Mouse (Mus musculus) hindbrain, embryonic 12.5 days (tissue): ENCODE measurements around the gene Phtf1. TPM values are rescaled to one million over a fixed set of nuclear protein-coding genes. Genes with fewer than 3 reads are reported as not detected.

ENCODE experiments used
- ATAC-seq: fragments of 200-750 bp; cut with Nextera tagmentation; 2 replicates; pipeline ENCODE4 v1.8.0; 2017; ENCODE audit warnings: moderate TSS enrichment; ENCODE audit not compliant: low FRiP score
- H3K27ac ChIP-seq: fragments of 300-500 bp; sonication (generic); 2 replicates; pipeline ENCODE4 v1.5.1; 2016; ENCODE audit warnings: mild to moderate bottlenecking
- H3K27me3 ChIP-seq: fragments of 300-500 bp; sonication (generic); 2 replicates; pipeline ENCODE4 v1.6.1; 2016; ENCODE audit warnings: mild to moderate bottlenecking
- H3K36me3 ChIP-seq: fragments of 300-500 bp; sonication (generic); 2 replicates; pipeline ENCODE4 v1.6.1; 2016; ENCODE audit warnings: mild to moderate bottlenecking
- H3K4me1 ChIP-seq: fragments of 300-500 bp; sonication (generic); 2 replicates; pipeline ENCODE4 v1.6.1; 2016
- H3K4me2 ChIP-seq: fragments of 300-500 bp; sonication (generic); replicated peaks from 2 replicates; pipeline ENCODE4 v1.6.1; 2016; ENCODE audit warnings: mild to moderate bottlenecking
- H3K4me3 ChIP-seq: fragments of 300-500 bp; sonication (generic); 2 replicates; pipeline ENCODE4 v1.5.1; 2016; ENCODE audit warnings: mild to moderate bottlenecking
- H3K9ac ChIP-seq: fragments of 300-500 bp; sonication (generic); 2 replicates; pipeline ENCODE4 v1.6.1; 2016; ENCODE audit warnings: mild to moderate bottlenecking, moderate library complexity
- H3K9me3 ChIP-seq: fragments of 300-500 bp; sonication (generic); replicated peaks from 2 replicates; pipeline ENCODE4 v1.6.1; 2016; ENCODE audit warnings: mild to moderate bottlenecking
- WGBS: fragments of 180-500 bp; shearing (Covaris S2); methylation state at CpG from one replicate; pipeline ENCODE4 v1.1.7; 2016; 5-methylcytosine and 5-hydroxymethylcytosine counted together
- polyA plus RNA-seq: library from polyadenylated mRNA; unstranded; fragments of >200 nt; fragmentation: Nextera tagmentation; extraction: Ambion mirVana; gene quantifications from 2 replicates; pipeline ENCODE4 v1.2.1, GENCODE M21; 2016

The Phtf1 gene
- polyA plus RNA-seq, 1 experiment from 2014 or later: 49.9 TPM

DNA sequence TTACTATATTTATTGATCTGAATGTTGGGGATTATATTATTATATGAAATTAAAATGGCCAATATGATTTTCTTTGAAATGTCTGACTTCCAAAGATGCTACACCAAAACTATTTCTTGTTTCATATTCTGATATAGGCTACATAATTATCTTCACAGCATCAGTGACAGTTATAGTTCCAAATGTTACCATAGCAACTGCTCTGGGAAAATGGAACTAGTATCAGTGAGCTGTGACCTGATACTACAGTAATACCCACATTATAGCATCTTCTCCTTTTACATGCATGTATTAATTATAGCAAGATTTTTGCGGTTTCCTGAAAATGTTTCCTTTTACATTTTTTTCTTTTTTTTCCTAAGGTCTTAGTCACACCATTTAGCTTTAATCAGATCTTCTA, 64.8 kb downstream of the Phtf1 start:
- Histone ChIP-seq H3K4me2 (no peak overlapping the region), H3K9me3 (no peaks in the 10 kb centered on the region), H3K9ac (no peak overlapping the region), H3K27me3 (no peaks in the 10 kb centered on the region), H3K4me3 (no peak overlapping the region), H3K36me3 (no peaks in the 10 kb centered on the region), H3K27ac (no peak overlapping the region), H3K4me1 (no peaks in the 10 kb centered on the region)
- ATAC-seq: no peak
- WGBS: 90% methylated on average over 1 of the region's 1 CpGs

DNA sequence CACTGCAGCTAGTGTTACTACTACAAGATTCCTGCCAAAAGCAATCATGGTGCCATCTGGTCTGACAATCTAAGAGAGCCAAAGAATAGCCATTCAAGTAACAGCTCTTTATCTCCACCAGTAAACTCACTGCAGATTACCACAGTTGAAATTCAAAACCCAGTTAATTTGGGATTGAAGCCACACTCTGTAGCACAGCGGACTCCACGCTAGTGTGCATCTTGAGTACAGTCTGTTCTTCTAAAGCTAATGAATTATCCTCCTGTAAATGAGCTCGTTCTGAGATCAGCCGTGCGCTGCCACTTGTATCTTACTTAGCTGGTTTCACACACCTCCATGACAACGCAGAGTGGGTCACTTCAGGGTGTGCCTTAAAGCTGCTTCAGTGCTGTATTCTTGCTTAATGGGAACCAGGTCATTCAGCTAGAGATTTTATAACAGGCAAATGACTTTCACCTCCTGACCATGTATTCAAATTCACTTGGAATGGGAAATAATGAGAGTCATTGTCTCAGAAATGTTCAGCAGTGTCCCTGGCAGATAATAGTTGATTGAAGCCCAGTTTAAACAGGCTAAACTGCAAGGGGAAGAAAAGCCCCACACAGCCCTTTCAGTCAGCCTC, 91.2 kb downstream of the Phtf1 start:
- no peak overlapping the region for H3K4me2 ChIP-seq
- peak; percentile 64; the same call in 1 of the 2 replicates for ATAC-seq
- H3K9me3 ChIP-seq: no peaks in the 10 kb centered on the region
- H3K27ac ChIP-seq: 0 out of 2 replicates have a peak overlapping the region, but pooled peaks have one; percentile 5
- no peaks in the 10 kb centered on the region for H3K27me3 ChIP-seq
- H3K36me3 ChIP-seq: 0 out of 2 replicates have a peak, but pooled peaks cover 3% of the 10 kb centered on the region
- 55% methylated on average over 6 of the region's 6 CpGs for WGBS
- peaks cover 7% of the 10 kb centered on the region; the same call in 1 of the 2 replicates for H3K4me1 ChIP-seq
- no peak overlapping the region for H3K9ac ChIP-seq
- no peak overlapping the region for H3K4me3 ChIP-seq

DNA sequence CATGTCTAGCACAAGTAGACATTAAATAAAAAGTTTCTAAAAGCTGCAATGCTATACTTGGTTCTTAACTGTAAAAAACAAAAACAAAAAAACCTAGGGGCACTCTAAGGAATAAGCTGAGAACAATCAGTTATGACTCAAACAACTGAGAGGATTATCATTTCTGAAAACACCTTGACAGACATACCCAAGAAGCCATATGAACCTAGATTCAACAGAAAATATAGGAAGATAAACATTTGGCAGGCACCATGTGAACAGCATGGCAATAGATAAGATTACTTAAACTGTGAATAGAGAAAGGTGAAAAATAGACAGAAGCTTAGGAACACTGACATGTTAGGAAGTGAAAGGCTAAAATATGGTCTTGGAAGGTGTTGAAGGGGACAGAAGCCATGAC, 101.5 kb downstream of the Phtf1 start:
- no peak overlapping the region for H3K9ac ChIP-seq
- no peak overlapping the region for H3K4me2 ChIP-seq
- H3K36me3 ChIP-seq: no peaks in the 10 kb centered on the region
- no peaks in the 10 kb centered on the region for H3K9me3 ChIP-seq
- H3K4me3 ChIP-seq: no peak overlapping the region
- no peak for ATAC-seq
- no peak overlapping the region for H3K27ac ChIP-seq
- H3K27me3 ChIP-seq: no peaks in the 10 kb centered on the region
- no peaks in the 10 kb centered on the region for H3K4me1 ChIP-seq

Other genes with a start within 250 kb of the Phtf1 start
- gene Olfml3, start 230.1 kb upstream of the Phtf1 start, polyA plus RNA-seq: 16.9 and 18.3 TPM in 2 replicates
- gene Gm10964, start 228.7 kb upstream of the Phtf1 start, polyA plus RNA-seq: not detected in 2 replicates
- 16.5 and 17.1 TPM in 2 replicates for gene Hipk1, start 176.5 kb upstream of the Phtf1 start, polyA plus RNA-seq
- gene Dclre1b, start 158.7 kb upstream of the Phtf1 start, polyA plus RNA-seq: 22.1 and 24.0 TPM in 2 replicates
- 24.6 and 26.1 TPM in 2 replicates for gene Ap4b1, start 158.6 kb upstream of the Phtf1 start, polyA plus RNA-seq
- 0.23 and 0.42 TPM in 2 replicates for gene Gm43064, start 158.5 kb upstream of the Phtf1 start, polyA plus RNA-seq
- gene Bcl2l15, start 135.5 kb upstream of the Phtf1 start, polyA plus RNA-seq: 0.52 TPM in 1 of 2 replicates, not detected in the other
- 0.27 and 0.51 TPM in 2 replicates for gene Ptpn22, start 108.3 kb upstream of the Phtf1 start, polyA plus RNA-seq
- 23.8 and 27.6 TPM in 2 replicates for gene Rsbn1, start 54.0 kb upstream of the Phtf1 start, polyA plus RNA-seq